Mouse (Mus musculus): ENCODE measurements around the gene Hsd17b13.

GRCm38 (mm10) chr5:103962935-103963429 is 14.2 kb downstream of the Hsd17b13 start:
- TF ChIP-seq CTCF (IDR thresholded peaks at IDR 0.05; ENCODE audit: low read depth, low read length): no peak
- no peak for TF ChIP-seq POLR2A (IDR thresholded peaks at IDR 0.05; ENCODE audit: extremely low read depth, insufficient read depth, low read length)

Data from liver, adult 2 months (tissue).